Mouse (Mus musculus): ENCODE measurements around the gene Rgs14. TPM values are rescaled to one million over a fixed set of nuclear protein-coding genes. Genes with fewer than 3 reads are reported as not detected.

Gene Rgs14
- polyA plus RNA-seq, 1 experiment, result 3.2 TPM

DNA sequence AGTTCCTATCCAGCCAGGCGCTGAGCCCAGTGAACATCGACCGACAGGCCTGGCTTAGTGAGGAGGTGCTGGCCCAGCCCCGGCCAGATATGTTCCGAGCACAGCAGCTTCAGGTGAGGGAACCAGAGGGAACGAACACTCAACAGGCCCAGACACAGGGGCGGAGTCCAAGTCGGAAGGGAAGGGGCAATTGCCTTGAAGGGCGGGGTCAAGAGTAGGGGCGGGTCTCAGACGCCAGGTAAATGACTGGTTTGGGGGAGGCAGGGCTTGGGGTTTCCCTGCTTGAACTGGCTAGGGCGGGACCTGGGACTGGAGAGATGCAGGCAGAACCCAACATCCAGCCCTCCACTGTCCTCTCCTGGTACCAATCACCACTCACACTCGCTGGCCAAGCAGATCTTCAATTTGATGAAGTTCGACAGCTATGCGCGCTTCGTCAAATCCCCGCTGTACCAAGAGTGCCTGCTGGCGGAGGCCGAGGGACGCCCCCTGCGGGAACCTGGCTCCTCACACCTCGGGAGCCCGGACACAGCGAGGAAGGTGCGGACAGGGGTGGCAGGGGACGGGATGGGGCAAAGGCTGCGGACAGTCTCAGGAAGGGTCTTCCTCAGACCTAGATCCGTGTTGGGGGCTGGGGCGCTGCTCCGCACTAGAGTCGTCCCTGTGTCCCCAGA lies 9.5 kb downstream of the Rgs14 start:
- TF ChIP-seq GATA1 (IDR thresholded peaks at IDR 0.05; ENCODE audit: low read length), result no peak

DNA sequence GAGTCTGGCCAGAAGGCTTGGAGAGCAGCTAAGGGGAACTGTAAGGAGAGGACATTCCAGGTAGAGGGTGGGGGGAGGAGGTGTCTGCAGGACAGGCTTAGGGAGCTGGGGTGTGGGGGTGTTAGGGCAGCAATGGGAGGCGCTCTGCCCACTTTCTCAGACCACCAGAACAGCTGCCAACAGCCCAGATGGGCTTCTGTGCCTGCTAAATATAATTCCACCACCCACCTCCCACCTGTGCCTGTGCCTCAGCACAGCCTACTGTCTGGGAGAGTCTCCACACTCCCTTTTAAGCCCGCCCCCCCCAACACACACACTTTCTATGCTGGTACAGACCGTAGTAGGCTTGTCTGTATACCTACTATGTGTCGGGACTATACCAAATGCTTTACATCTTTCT lies 12.3 kb downstream of the Rgs14 start:
- TF ChIP-seq GATA1 (IDR thresholded peaks at IDR 0.05; ENCODE audit: low read length), result no peak

DNA sequence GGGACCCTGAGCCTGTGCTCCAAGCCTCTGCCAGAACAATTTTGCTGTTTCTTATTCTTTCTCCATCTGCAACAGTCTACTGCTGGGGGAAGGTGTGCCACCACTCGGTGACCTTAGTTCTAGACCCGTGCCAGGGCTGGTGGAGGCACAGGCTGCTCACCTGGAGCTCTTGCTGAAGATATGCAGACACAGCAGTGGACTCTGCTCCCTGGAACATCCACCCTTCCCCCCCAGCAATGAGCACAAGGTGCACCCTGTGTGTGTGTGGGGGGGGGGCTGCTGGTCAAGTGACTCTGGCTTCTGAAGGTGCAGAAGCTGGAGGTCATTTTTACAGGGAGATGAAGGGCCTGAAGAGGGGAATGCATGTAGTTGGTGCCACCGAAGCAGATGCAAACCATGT lies 21.1 kb downstream of the Rgs14 start:
- TF ChIP-seq GATA1 (IDR thresholded peaks at IDR 0.05; ENCODE audit: low read length), result no peak

DNA sequence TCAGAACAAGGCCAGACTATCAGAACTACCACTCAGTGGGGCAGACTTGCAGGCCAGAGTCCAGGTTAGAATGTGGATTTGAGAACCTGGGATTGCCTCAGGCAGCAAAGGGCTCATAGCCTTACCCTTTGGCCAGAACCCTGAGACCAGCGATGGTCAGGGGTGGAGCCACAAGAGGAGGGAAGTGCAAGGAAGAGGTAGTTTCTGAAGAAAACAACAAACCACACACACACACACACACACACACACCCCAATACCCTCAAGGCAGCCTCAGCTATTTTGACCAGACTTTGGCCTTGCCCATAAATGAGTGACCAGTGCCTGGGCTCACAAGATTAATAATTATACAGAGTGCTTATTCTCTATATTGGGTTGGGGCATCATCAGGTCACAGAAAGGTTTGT lies 22.1 kb downstream of the Rgs14 start:
- no peak for TF ChIP-seq GATA1 (IDR thresholded peaks at IDR 0.05; ENCODE audit: low read length)

DNA sequence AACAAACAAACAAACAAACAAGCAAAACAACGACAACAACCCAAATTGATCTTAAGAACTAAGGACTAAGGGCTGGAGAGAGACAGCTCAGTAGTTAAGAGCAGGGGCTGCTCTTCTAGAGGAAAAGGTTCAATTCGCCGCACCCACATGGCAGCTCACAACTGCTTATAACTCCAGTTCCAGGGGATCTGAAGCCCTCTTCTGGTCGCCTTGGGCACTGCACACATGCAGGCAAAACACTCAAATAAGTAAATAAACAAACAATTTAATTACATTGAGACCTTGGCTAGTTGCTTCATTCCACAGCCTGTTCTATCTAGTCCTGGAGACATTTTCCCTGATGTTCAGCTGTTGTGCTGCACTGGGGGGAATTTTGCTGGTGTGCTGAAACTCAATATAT lies 23.4 kb downstream of the Rgs14 start:
- TF ChIP-seq GATA1 (IDR thresholded peaks at IDR 0.05; ENCODE audit: low read length), result no peak

DNA sequence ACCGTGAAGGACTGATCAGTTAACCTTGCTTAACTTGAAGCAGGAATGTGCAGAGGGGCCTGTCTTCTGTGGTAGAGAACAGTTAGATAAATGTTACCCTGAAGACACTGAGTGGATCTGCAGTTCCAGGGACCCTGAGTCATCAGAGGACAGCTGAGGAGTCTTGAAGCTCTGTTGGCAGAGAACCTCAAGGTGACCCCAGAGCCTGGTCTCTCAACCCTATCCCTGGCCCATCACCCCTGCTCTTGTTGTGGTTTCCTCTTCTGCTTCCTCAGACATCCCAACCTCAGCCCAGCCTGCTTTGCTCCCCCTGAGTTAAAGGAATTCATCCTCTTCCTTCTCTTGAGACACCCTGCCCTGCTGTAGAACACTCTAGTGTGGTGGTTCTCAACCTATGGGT lies 28.6 kb downstream of the Rgs14 start, which contains the start of gene Slc34a1:
TSS of gene Slc34a1 (plus strand) at position 100 of the 400 bp plus-strand sequence.
- no peak for TF ChIP-seq GATA1 (IDR thresholded peaks at IDR 0.05; ENCODE audit: low read length)

DNA sequence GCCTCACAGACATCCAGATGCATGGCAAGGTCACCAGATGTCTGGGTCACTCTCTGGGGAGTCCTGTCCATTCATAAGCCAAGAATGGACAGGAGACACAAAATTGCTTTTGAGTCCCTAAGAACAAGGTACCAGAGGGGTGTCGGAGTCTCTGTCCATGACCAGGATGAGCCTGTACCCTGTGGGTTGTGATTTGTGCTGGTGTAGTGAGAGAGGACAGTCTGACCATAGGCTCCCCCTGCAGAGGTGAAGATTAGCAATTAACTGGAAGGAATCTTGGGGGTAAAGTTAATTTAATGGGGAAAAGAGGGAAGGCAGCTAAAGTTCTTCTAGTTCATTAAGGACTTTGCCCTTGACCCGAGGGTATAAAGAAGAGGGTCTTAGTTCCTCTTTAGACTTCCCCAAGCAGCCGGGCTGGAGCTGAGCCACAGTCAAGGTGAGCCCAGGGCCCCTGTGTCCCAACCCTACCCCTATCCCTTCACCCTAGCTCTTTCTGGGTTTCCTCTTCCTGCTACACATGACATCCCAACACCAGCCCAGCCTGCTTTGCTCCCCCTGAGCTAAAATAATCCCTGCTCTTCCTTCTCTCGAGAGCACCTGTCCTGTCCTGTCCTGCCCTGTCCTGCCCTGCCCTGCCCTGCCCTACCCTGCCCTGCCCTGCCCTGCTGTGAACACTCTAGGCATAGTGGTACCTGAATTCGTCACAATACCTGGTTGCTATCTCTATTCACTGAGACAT lies 29.9 kb downstream of the Rgs14 start:
- no peak for TF ChIP-seq GATA1 (IDR thresholded peaks at IDR 0.05; ENCODE audit: low read length)

DNA sequence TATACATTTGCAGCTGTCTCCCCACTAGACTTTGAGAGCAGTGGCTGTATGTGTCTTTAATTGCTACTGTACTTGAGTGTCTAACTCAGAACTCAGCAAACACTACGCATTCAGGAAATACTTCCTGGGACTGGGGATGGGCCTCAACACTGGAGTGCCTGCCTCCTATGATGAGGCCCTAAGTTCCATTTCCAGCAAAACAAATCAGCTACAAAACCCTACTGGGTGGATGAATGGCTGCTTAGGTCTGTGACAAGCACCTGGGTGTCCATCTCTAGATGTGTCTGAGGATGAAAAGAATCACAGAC lies 30.5 kb downstream of the Rgs14 start:
- TF ChIP-seq GATA1 (IDR thresholded peaks at IDR 0.05; ENCODE audit: low read length), result no peak

DNA sequence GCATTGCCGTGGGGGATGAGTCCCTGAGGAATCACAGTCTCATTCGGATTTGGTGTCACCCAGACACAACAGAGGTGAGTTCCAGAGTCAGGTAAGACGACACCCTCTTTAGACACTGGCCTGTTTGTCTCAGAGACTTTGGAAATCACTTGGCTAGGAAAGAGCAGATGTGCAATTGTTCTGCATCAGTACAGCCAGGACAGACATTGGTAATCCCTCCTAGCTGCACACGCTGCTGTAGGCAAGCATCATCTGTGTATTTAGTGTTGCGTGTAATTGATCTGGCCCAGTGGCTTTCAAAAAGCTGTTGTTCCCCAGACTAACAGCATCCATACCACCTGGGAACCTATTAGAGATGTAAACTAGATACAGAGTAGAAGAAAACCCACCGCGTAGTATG lies 33.7 kb downstream of the Rgs14 start:
- no peak for TF ChIP-seq GATA1 (IDR thresholded peaks at IDR 0.05; ENCODE audit: low read length)

DNA sequence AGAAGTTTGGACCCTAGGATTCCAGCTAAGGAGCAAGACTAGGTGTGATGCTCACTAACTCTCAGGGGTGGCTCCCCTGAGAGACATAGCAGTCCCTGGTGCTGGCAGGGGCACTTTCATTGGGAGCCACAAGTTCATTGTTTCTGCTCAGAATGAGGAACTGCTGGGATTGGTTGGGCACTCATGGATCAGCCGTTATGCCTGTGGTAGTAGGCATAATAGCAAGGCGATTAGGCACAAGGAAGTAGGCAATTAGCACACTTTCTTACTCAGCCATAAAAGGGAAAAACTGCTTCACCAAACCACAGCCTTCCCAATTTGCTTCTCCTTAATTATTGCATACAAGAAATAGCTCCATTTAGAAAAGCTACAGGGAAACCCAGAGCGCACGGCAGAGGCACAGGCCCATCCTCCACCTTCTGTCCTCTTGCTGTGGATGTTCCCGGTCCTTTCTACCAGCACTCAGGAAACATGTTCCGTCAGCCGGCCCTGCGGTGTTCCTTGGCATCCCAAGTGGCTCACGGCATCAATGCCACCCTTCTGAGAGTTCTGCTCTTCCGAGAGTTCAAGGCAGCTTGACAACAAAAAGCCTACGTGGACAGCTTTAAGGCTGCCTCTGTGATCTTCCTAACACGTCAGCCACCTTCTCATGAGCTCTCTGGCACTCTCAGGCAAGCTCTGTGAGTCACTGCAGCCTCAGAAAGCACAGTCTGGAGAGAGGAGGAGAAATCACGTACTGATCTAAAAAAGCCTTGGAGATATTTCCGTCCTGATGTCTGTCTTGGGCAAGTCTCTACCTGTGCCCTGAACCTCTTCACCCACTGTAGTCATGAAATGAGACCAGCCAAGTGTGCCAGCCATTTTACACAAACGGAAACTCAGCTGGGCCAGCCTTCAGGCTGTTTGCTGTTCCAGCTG lies 34.7 kb downstream of the Rgs14 start:
- no peak for TF ChIP-seq GATA1 (IDR thresholded peaks at IDR 0.05; ENCODE audit: low read length)

DNA sequence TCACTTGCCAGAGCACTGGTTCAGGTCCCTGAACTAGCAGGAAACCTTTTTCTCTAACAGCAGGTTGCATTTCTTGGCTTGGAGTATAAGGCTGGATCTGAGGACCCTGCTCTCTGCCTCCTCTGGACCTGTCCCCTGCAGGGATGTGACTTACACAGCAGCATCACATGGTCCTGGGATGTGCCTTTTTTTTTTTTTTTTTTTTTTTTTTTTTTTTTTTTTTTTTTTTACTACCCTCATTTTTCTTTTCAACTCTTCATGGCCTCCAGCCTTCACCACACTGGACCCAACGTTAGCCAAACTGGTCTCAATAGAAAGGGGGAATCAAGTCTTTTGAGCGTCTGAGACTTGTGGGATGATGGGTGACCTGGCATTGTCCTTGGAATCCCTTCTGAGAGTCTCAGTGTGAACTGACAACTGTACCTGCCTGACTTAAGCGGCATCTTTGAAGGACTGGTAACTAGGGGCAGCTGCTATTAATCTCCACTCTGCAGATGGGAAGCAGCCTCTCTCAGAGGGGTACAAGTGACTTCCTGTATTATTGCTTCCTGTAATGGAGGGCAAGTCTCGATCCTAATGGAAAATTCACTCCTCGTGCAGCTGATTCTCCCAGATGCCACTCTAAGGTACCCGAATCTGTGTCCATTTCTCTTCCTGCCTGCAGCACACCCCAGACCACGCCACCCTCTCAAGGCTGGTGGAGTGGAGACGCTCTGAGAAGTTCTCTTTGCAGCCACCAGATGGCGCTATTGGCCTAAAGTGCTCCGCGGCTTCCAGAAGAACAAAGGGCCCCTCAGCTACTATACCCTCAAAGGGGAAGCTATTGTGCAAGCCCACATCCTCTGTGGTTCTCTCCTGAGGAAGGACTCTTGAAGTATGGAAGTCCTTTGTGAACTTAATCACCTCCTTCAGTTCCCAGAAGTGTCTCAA lies 35.6 kb downstream of the Rgs14 start:
- no peak for TF ChIP-seq GATA1 (IDR thresholded peaks at IDR 0.05; ENCODE audit: low read length)

DNA sequence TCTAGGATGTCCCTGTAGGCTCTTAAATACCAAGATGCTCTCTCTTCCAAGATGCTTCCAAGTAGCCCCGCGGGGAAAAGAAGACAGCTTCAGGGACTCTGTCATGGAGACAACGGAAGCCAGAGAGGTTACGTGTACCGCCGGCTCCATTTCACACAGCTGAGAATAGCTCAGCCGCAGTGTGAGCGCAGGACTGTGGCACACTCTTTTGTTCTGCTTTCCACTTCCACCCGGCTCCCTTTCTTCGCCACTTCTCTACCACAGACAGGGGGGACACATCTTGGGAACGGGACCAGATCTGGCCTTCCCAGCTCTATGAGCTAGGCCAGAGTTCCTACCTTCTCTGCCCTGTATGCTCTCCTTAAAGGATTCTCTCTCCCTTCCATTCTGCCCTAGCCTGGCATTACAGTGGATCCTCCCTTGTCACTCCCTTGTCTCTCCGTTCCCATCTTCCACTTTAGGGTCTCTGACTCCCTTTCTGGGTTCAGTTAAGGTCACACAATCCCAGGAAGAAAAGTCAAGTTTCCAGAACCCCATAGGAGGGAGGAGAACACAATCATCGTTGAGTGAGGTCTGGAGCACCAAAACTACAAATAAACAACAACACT lies 36.4 kb downstream of the Rgs14 start:
- no peak for TF ChIP-seq GATA1 (IDR thresholded peaks at IDR 0.05; ENCODE audit: low read length)

DNA sequence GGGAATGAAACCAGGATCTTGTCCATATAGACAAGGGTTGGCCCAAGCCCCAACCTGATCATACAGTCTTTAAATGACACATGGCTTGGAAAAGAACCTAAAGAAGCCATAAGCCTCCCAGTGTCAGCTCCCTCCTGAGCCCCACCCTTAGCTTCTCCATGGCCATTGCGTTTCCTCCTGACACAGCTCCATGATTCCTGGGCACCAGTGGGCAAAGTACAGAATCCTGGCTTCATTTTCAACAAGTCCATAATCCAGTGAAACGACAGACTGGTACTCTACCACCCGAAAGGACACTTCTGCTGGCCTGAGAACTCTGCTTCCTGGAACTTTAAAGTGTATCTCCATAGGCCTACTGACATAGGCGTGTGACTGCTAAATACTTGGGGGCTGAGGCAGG lies 37.8 kb downstream of the Rgs14 start:
- no peak for TF ChIP-seq GATA1 (IDR thresholded peaks at IDR 0.05; ENCODE audit: low read length)

DNA sequence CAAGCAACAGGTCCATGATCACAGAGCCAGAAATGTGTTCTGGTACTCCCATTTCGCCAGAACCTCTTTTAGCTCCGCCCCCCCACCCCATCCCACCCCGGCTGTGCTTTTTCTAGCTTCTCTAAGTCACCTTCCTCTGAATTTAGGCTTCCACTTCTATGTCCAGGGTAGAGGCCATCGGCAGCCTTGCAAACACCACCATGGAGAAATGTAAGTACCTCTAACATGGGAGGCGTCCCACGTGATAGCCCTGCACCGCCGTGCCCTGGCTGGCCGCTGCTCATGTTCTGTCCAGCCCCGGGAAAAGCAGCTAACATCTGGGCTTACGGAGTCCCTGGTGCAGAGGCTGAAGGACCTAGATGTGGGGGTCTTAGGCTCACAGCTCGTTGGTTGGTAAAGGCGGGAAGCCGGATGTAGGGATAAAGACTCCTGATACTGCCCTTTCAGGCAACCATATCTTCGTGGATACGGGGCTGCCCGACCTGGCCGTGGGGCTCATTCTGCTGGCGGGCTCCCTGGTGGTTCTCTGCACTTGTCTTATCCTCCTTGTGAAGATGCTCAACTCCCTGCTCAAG lies 39.1 kb downstream of the Rgs14 start:
- no peak for TF ChIP-seq GATA1 (IDR thresholded peaks at IDR 0.05; ENCODE audit: low read length)
